Mouse (Mus musculus) hindbrain, embryonic 12.5 days (tissue): Measurements from ENCODE around the gene Map3k4. TPM values are rescaled to one million over a fixed set of nuclear protein-coding genes. Genes with fewer than 3 reads are reported as not detected.

ENCODE experiments used
- ATAC-seq: fragments of 200-750 bp; cut with Nextera tagmentation; 2 replicates; pipeline ENCODE4 v1.8.0; 2017; ENCODE audit warnings: moderate TSS enrichment; ENCODE audit not compliant: low FRiP score
- H3K27ac ChIP-seq: fragments of 300-500 bp; sonication (generic); 2 replicates; pipeline ENCODE4 v1.5.1; 2016; ENCODE audit warnings: mild to moderate bottlenecking
- H3K27me3 ChIP-seq: fragments of 300-500 bp; sonication (generic); 2 replicates; pipeline ENCODE4 v1.6.1; 2016; ENCODE audit warnings: mild to moderate bottlenecking
- H3K36me3 ChIP-seq: fragments of 300-500 bp; sonication (generic); 2 replicates; pipeline ENCODE4 v1.6.1; 2016; ENCODE audit warnings: mild to moderate bottlenecking
- H3K4me1 ChIP-seq: fragments of 300-500 bp; sonication (generic); 2 replicates; pipeline ENCODE4 v1.6.1; 2016
- H3K4me2 ChIP-seq: fragments of 300-500 bp; sonication (generic); replicated peaks from 2 replicates; pipeline ENCODE4 v1.6.1; 2016; ENCODE audit warnings: mild to moderate bottlenecking
- H3K4me3 ChIP-seq: fragments of 300-500 bp; sonication (generic); 2 replicates; pipeline ENCODE4 v1.5.1; 2016; ENCODE audit warnings: mild to moderate bottlenecking
- H3K9ac ChIP-seq: fragments of 300-500 bp; sonication (generic); 2 replicates; pipeline ENCODE4 v1.6.1; 2016; ENCODE audit warnings: mild to moderate bottlenecking, moderate library complexity
- H3K9me3 ChIP-seq: fragments of 300-500 bp; sonication (generic); replicated peaks from 2 replicates; pipeline ENCODE4 v1.6.1; 2016; ENCODE audit warnings: mild to moderate bottlenecking
- WGBS: fragments of 180-500 bp; shearing (Covaris S2); methylation state at CpG from one replicate; pipeline ENCODE4 v1.1.7; 2016; 5-methylcytosine and 5-hydroxymethylcytosine counted together
- polyA plus RNA-seq: library from polyadenylated mRNA; unstranded; fragments of >200 nt; fragmentation: Nextera tagmentation; extraction: Ambion mirVana; gene quantifications from 2 replicates; pipeline ENCODE4 v1.2.1, GENCODE M21; 2016

The Map3k4 gene
- polyA plus RNA-seq, 1 experiment from 2014 or later: 60.3 TPM

DNA sequence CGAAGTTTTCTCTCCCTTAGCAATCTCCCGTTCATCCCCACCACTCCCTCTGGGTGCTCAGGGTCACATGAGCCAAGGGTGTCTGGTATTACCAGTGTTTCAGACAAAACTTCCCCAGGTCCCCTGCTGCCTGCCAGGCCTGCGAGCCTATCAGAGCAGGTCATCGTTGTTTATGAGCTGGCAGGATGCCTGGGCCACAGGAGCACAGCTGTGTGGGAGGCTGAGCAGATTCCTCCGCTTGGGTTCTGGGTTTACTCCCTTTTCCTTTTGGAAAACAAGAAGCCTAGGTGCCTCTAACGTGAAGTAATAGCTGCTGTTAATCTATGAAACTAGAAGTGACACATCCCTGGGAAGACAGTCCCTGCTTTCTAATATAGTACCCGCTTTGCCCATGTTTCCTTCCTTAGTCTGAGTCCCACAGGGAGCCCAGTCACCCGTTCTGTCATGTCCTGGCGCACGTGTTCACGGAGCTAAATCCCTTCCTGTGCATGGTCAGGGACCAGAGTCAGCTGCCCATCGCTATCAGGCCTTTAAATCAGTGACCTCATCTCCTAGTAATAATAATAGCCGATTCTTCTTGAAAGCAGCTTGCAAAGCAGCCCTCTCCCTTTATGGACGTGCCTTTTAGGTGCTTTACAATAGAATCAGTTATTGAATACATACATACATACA lies 9.4 kb upstream of the Map3k4 start:
- Histone ChIP-seq H3K36me3 (no peaks in the 10 kb centered on the region), H3K9me3 (no peaks in the 10 kb centered on the region), H3K9ac (no peak overlapping the region), H3K27me3 (no peaks in the 10 kb centered on the region), H3K4me1 (peaks cover 11% of the 10 kb centered on the region), H3K4me2 (no peak overlapping the region), H3K27ac (peak overlapping the region; percentile 57; the same call in 1 of the 2 replicates), H3K4me3 (no peak overlapping the region)
- WGBS: 45% methylated on average over 14 of the region's 14 CpGs
- ATAC-seq: peak; percentile 71; the same call in 1 of the 2 replicates

DNA sequence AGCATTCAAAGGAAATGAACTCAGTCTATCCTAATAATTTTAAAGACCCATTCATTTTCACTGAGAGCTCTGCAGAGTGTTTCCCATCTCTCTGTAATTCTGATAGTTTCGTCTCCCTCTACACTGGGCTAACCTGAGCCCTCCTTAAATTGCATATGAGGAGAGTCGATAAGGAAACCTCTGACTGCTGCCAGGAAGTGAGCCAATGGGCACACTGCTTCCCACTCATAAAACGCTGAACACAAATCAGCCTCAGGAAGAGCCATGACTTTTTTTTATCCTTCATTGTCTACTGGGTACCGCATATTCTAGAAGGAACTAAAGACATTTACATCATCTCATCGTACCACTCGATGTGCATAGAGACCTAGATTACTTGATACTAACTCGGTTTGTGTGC lies 1.2 kb upstream of the Map3k4 start:
- Histone ChIP-seq H3K4me1 (peaks cover 14% of the 10 kb centered on the region), H3K27ac (no peak overlapping the region), H3K9me3 (no peaks in the 10 kb centered on the region), H3K27me3 (no peaks in the 10 kb centered on the region), H3K36me3 (no peaks in the 10 kb centered on the region), H3K9ac (no peak overlapping the region), H3K4me2 (no peak overlapping the region), H3K4me3 (no peak overlapping the region)
- WGBS: 92% methylated on average over 7 of the region's 7 CpGs
- ATAC-seq: no peak

DNA sequence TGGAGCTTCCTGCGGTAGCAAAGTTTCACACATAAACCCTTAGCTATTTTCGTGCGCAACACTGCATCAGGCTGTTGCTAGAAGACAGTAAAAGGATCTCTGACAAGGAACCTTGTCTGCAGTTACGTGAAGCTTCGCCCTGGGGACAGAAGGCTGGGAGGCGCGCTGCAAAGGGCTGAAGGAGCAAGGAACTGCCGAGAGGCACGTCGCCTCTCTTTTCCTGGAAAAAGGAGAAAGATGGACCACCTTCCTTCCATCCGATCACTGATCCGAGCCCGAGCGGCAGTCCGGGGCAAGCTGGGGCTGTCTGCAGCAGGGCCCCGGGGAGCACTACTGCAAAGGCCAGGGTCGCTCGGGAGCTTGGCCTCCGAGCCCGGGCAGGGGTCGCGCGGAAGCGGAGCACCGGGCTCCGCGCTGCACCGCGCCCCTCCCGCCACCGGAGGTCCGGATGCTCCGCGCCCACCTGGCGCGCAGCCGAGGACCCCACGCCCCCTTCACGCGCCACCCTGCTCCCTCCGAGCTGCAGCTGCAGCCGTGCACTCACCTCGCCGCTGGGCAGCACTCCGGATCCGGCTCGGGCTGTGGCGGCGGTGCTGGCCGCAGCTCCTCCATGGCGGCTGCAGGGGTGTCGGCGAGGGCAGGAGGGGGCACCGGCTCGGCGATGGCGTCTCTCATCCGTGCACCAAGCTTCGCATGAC lies 493 bp downstream of the Map3k4 start:
- peak overlapping the region; percentile 90 for H3K4me3 ChIP-seq
- H3K4me2 ChIP-seq: peak overlapping the region; percentile 80
- no peaks in the 10 kb centered on the region for H3K9me3 ChIP-seq
- peak overlapping the region; percentile 94 for H3K9ac ChIP-seq
- peaks cover 17% of the 10 kb centered on the region for H3K4me1 ChIP-seq
- ATAC-seq: peak; percentile 88
- no peaks in the 10 kb centered on the region for H3K27me3 ChIP-seq
- H3K27ac ChIP-seq: peak overlapping the region; percentile 98
- no peaks in the 10 kb centered on the region for H3K36me3 ChIP-seq
- WGBS: under 1% methylated on average over 59 of the region's 59 CpGs

DNA sequence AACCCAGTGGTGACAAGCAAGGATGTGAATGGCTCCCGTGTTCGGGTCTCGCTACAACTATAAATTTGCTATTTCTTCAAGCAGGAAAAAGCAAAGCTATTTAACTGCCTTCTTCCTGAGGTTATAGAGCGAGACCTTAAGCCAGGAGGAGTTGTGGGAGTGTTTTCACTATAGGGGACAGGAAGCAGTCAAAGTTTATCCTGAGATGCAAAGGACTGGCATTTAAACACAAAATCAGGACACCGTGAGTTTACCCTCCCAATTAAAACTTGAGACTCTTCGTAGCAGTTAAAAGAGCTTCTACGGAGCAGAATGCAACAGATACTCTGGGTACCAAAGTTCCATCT lies 1.0 kb downstream of the Map3k4 start:
- peak overlapping the region; percentile 94 for H3K9ac ChIP-seq
- peak overlapping the region; percentile 80 for H3K4me2 ChIP-seq
- ATAC-seq: no peak
- H3K4me3 ChIP-seq: peak overlapping the region; percentile 90
- no peaks in the 10 kb centered on the region for H3K36me3 ChIP-seq
- H3K27ac ChIP-seq: peak overlapping the region; percentile 98; the same call in 1 of the 2 replicates
- no peaks in the 10 kb centered on the region for H3K27me3 ChIP-seq
- no peaks in the 10 kb centered on the region for H3K9me3 ChIP-seq
- H3K4me1 ChIP-seq: peaks cover 17% of the 10 kb centered on the region
- 3% methylated on average over 7 of the region's 7 CpGs for WGBS

DNA sequence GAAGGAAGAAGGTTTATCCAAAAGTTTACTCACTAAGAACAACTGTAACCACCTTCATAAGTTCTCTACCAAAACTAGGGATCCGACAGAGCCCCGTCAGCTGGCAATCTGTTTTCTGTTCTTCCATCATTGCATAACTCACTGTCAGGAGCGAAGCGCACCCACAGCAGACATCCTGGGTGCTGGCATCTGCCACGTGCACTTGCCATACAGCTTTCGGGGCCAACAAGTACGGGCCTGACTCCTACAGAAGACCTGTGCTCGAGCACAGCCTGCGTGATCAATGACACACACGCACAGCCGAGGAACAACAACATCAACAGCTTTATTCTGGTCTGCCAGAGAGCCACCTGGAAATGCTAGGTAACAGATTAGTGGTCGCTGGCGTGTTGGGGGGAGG lies 2.3 kb downstream of the Map3k4 start:
- H3K9ac ChIP-seq: no peak overlapping the region
- H3K9me3 ChIP-seq: no peaks in the 10 kb centered on the region
- H3K27me3 ChIP-seq: no peaks in the 10 kb centered on the region
- ATAC-seq: no peak
- H3K36me3 ChIP-seq: no peaks in the 10 kb centered on the region
- H3K4me2 ChIP-seq: no peak overlapping the region
- no peak overlapping the region for H3K27ac ChIP-seq
- H3K4me1 ChIP-seq: peaks cover 17% of the 10 kb centered on the region
- H3K4me3 ChIP-seq: no peak overlapping the region
- 93% methylated on average over 13 of the region's 13 CpGs for WGBS

DNA sequence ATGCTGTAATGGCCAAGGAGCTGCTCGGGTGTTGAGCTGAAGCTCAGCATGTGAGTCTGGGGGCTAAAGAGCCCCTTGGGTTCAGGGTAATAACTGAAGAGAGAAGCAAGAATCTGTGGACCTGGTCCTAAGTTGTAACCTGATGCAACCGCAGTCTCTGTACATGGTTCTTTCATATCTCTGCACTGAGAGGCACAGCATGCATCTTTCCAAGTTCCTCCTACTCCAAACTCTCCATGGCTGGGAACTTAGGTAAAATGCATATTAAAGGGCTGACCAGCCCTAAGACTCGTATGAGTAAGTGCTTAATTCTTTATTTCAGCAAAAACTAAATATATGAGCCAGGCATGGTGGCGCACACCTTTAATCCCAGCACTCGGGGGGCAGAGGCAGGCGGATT lies 6.3 kb downstream of the Map3k4 start:
- H3K4me2 ChIP-seq: no peak overlapping the region
- no peak for ATAC-seq
- H3K27ac ChIP-seq: no peak overlapping the region
- H3K9ac ChIP-seq: no peak overlapping the region
- no peak overlapping the region for H3K4me3 ChIP-seq
- WGBS: 91% methylated on average over 6 of the region's 6 CpGs
- H3K9me3 ChIP-seq: no peaks in the 10 kb centered on the region
- H3K36me3 ChIP-seq: no peaks in the 10 kb centered on the region
- H3K4me1 ChIP-seq: peaks cover 15% of the 10 kb centered on the region
- H3K27me3 ChIP-seq: no peaks in the 10 kb centered on the region

DNA sequence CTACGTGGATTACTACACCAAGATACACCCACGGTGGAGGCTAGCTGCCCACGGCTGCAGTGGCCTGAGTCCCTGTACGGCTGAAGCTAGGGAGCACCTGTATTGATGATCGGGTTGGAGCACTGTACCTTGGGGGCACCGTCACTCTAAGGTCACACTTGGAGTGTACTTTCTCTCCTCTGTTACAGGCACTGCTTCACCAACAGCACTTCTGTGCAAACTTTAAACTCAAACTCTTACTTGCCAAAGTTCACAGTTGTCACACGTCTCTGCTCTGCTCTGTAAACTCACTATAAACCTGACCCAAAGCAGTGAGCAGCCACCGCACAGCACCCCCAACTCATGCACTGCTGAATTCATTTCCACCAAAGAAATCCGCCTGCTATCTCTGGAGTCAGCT lies 9.1 kb downstream of the Map3k4 start:
- Histone ChIP-seq H3K27me3 (no peaks in the 10 kb centered on the region), H3K4me2 (no peak overlapping the region), H3K4me1 (peaks cover 9% of the 10 kb centered on the region; the same call in 1 of the 2 replicates), H3K9ac (no peak overlapping the region), H3K36me3 (no peaks in the 10 kb centered on the region), H3K9me3 (no peaks in the 10 kb centered on the region), H3K4me3 (no peak overlapping the region), H3K27ac (no peak overlapping the region)
- ATAC-seq: no peak
- WGBS: 89% methylated on average over 9 of the region's 9 CpGs

DNA sequence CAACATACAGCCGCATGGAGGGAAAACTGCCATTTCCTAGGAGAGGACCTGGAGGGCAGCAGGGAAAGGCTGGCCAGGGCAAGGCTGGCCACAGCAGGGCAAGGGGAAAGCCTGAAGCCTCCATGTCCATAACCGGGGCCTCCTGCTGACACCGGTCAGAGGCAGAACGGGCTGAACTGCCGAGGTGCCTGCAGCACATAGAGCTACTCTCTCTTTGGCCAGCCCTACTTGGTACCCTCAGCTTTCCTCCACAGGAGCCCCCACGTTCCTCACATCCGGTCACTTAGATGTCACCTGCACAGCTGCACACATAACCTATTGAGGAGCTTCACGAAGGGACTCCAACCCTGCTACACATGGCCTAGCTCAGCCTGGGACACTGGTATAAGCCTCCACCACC lies 9.5 kb downstream of the Map3k4 start:
- no peak for ATAC-seq
- Histone ChIP-seq H3K27me3 (no peaks in the 10 kb centered on the region), H3K4me2 (no peak overlapping the region), H3K4me1 (peaks cover 7% of the 10 kb centered on the region; the same call in 1 of the 2 replicates), H3K9me3 (no peaks in the 10 kb centered on the region), H3K27ac (no peak overlapping the region), H3K36me3 (no peaks in the 10 kb centered on the region), H3K4me3 (no peak overlapping the region), H3K9ac (no peak overlapping the region)
- 82% methylated on average over 8 of the region's 8 CpGs for WGBS

DNA sequence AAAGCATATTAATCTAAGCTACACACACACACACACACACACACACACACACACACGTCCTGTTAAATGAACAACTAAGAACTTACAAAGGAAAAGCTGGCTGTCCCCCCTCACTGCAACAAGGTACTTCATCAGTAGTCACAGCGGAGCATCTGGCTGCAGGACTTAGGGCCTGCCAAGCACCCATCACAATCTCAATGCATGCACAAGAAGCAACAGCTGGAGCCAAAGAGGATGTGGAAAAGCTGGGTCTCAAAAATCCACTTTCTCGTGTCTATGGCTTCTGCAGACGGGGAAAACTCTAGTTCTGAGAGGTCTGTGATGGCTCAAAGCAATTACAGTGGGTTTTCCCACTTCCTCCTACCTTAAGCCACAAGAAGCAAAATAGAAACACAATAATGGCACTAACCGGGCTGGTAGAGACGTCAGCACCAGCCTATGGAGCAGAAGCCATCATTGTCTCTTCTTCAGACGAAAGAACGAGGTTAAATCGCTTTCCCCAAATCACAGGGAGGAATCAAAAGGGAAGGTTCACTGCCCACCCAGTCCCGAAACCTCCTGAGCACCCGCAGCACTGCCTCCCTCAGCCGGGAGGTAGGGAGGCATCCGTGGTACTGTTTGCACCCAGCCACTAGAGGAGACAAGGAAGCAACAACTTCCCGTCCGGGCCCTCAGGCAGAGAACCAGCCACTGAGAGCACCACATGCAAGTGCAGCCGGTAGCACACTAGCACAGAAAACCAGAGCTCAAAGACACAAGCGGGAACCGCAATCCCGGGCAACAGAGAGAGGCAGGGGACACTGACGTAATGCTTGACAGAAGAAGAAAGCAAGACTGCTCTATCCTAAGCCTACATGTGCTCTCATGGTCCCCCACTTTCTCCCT lies 11.1 kb downstream of the Map3k4 start:
- WGBS: 83% methylated on average over 20 of the region's 20 CpGs

DNA sequence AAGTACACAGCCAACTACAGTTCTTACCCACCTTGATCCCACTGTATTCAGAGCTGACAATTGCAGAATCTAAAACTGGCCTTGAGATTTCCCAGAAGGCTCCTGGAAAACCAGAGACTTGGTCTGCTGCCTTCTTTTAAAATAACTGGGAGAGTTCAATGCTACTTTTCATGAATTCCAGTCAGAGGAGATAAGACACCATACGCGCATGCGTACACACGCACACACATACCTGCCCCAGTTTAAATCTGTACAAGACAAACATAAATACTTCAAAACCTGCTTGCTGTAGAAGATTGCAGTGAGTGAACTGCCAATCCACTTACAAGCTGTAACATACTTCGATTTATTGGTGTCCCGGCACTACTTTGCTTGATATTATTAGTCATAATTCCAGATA lies 13.9 kb downstream of the Map3k4 start:
- 97% methylated on average over 6 of the region's 6 CpGs for WGBS
- H3K9ac ChIP-seq: no peak overlapping the region
- no peak for ATAC-seq

More for the DNA sequence above, 11.1 kb downstream of the Map3k4 start:
- Histone ChIP-seq H3K36me3 (no peaks in the 10 kb centered on the region), H3K4me2 (no peak overlapping the region), H3K9me3 (no peaks in the 10 kb centered on the region), H3K4me3 (no peak overlapping the region), H3K9ac (no peak overlapping the region), H3K27ac (no peak overlapping the region), H3K27me3 (no peaks in the 10 kb centered on the region), H3K4me1 (peaks cover 6% of the 10 kb centered on the region; the same call in 1 of the 2 replicates)
- ATAC-seq: no peak

DNA sequence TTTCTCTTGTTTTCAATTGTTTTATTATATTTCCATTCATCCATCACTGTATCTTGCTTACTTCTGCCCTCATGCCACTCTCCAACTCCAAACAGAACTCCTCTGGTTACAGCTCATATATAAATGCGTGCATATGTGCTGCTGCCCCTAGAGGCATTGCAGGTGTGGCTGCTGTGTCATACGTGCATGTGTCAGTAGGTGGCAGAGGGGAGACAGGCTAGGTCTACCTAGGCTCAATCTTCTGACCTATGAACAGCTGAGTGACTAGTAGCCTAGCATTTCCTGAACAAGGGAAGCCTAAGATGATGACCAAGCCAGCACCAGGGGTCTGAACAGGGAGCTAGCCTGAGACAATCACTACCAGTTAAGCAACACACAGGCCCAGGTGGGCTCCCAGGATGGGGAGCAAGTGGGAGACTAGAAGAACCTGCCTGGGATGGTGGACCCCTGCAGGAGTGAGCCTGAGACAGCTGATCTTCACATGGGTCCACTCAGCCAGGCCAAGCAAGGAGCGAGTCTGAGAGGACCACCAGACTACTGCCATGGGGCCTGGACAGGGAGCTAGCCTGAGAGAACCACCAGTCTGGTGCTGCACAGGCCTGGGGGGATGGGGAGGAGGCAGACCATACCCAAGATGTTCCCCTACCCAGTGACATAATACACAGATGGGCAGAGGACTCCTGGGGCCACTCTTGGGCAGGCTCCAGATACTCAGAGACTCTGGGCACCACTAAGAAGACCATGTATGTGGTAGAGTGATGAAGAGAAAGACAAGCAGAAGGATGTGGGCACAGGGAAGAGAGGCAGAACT lies 17.5 kb downstream of the Map3k4 start:
- H3K4me2 ChIP-seq: no peak overlapping the region
- H3K4me1 ChIP-seq: peaks cover 25% of the 10 kb centered on the region
- H3K9ac ChIP-seq: no peak overlapping the region
- no peak overlapping the region for H3K4me3 ChIP-seq
- ATAC-seq: 0 out of 2 replicates have a peak, but pooled peaks have one; percentile 62
- H3K36me3 ChIP-seq: no peaks in the 10 kb centered on the region
- WGBS: 51% methylated on average over 3 of the region's 3 CpGs
- no peaks in the 10 kb centered on the region for H3K9me3 ChIP-seq
- H3K27me3 ChIP-seq: no peaks in the 10 kb centered on the region
- no peak overlapping the region for H3K27ac ChIP-seq

More for the DNA sequence above, 13.9 kb downstream of the Map3k4 start:
- Histone ChIP-seq H3K9me3 (no peaks in the 10 kb centered on the region), H3K36me3 (no peaks in the 10 kb centered on the region), H3K4me3 (no peak overlapping the region), H3K27me3 (no peaks in the 10 kb centered on the region), H3K27ac (no peak overlapping the region), H3K4me1 (peaks cover 25% of the 10 kb centered on the region), H3K4me2 (no peak overlapping the region)
